Comparison of ENCODE assay signal across 15 mouse cellular contexts in the genomic region with DNA sequence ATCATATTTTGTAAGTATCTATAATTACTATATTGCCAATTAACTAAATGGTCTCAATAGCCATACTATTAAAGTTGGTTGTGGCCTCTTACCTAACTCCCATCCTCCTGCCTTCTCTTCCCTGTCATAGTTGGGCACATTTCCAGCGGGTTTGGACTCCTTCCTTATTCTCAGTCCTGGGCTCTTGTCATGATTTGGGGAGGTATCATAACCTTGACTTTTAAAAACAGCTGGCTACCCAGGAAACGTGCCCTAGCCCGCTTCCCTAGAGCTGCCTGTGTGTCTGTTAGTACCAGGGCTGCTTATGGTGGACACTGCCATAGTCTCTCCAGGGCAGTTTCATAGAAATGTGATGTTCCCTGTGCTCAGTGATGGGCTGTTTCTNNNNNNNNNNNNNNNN.
"Had no signal": no experiment of that assay in that cellular context is flagged by ENCODE, and none has a peak within 500 bp of the region (broad histone marks: within the 10 kb centered on the region; RNA-seq: fewer than 3 reads in every experiment).

No protein-coding gene starts in this region.

- H3K4me2 ChIP-seq: liver, embryonic 13.5 days; midbrain, embryonic 12.5 days; midbrain, embryonic 15.5 days; neural tube, embryonic 12.5 days; neural tube, embryonic 15.5 days had no signal

- H3K27ac ChIP-seq: left cerebral cortex, adult 2 months; liver, embryonic 13.5 days; macrophage; midbrain, embryonic 12.5 days; midbrain, embryonic 15.5 days; neural tube, embryonic 12.5 days; neural tube, embryonic 15.5 days; stomach, postnatal 0 days had no signal

- H3K9ac ChIP-seq: liver, embryonic 13.5 days; midbrain, embryonic 12.5 days; midbrain, embryonic 15.5 days; neural tube, embryonic 12.5 days; neural tube, embryonic 15.5 days had no signal

- H3K9me3 ChIP-seq: liver, embryonic 13.5 days; midbrain, embryonic 12.5 days; midbrain, embryonic 15.5 days; neural tube, embryonic 12.5 days; neural tube, embryonic 15.5 days had no signal

- DNase-seq: layer of hippocampus, postnatal 36 days; liver, embryonic 13.5 days; lung, adult 2 months; right cerebral cortex, adult 18-20 months; right cerebral cortex, postnatal 14 days; right cerebral cortex, postnatal 4 days; thymus, adult 2 months; thymus, postnatal 14 days had no signal

- ATAC-seq: midbrain, embryonic 15.5 days had no signal

- H3K4me3 ChIP-seq: left cerebral cortex, adult 2 months; liver, embryonic 13.5 days; midbrain, embryonic 12.5 days; midbrain, embryonic 15.5 days; neural tube, embryonic 12.5 days; neural tube, embryonic 15.5 days had no signal

- H3K36me3 ChIP-seq: liver, embryonic 13.5 days; midbrain, embryonic 12.5 days; midbrain, embryonic 15.5 days; neural tube, embryonic 12.5 days; neural tube, embryonic 15.5 days had no signal

- H3K4me1 ChIP-seq: liver, embryonic 13.5 days had no signal

- H3K27me3 ChIP-seq: midbrain, embryonic 15.5 days; neural tube, embryonic 12.5 days; neural tube, embryonic 15.5 days had no signal
